Mouse (Mus musculus) midbrain, postnatal 0 days (tissue): ENCODE measurements around the gene Alad. TPM values are rescaled to one million over a fixed set of nuclear protein-coding genes. Genes with fewer than 3 reads are reported as not detected.

Experiments
- ATAC-seq: fragments of 200-750 bp; cut with Nextera tagmentation; 2 replicates; pipeline ENCODE4 v1.8.0; 2017; ENCODE audit warnings: moderate number of reproducible peaks, mild to moderate bottlenecking, moderate TSS enrichment, moderate library complexity; ENCODE audit not compliant: low FRiP score
- DNase-seq: peaks from one replicate; pipeline ENCODE4 v3.0.0-alpha.2; 2015; ENCODE audit warnings: low spot score
- H3K27ac ChIP-seq: fragments of 300-500 bp; sonication (generic); 2 replicates; pipeline ENCODE4 v1.5.1; 2014; ENCODE audit warnings: low read depth, mild to moderate bottlenecking, low read length, mixed read lengths
- H3K27me3 ChIP-seq: fragments of 300-500 bp; sonication (generic); 2 replicates; pipeline ENCODE4 v1.6.1; 2014; ENCODE audit warnings: low read length, control low read depth, mixed read lengths; ENCODE audit not compliant: insufficient read depth
- H3K36me3 ChIP-seq: fragments of 300-500 bp; sonication (generic); 2 replicates; pipeline ENCODE4 v1.6.1; 2014; ENCODE audit warnings: low read length, control low read depth, mixed read lengths; ENCODE audit not compliant: insufficient read depth
- H3K4me1 ChIP-seq: fragments of 300-500 bp; sonication (generic); 2 replicates; pipeline ENCODE4 v1.6.1; 2014; ENCODE audit warnings: mild to moderate bottlenecking, control low read depth, antibody characterized with exemption, low read length, mixed read lengths; ENCODE audit not compliant: insufficient read depth
- H3K4me2 ChIP-seq: fragments of 300-500 bp; sonication (generic); 2 replicates; pipeline ENCODE4 v1.6.1; 2014; ENCODE audit warnings: low read depth, mild to moderate bottlenecking, low read length, mixed read lengths; ENCODE audit not compliant: poor library complexity, severe bottlenecking
- H3K4me3 ChIP-seq: fragments of 300-500 bp; sonication (generic); 2 replicates; pipeline ENCODE4 v1.5.1; 2014; ENCODE audit warnings: low read depth, mild to moderate bottlenecking, low read length, moderate library complexity
- H3K9ac ChIP-seq: fragments of 300-500 bp; sonication (generic); replicated peaks from 2 replicates; pipeline ENCODE4 v1.6.1; 2014; ENCODE audit warnings: mild to moderate bottlenecking, low read length, moderate library complexity, mixed read lengths; ENCODE audit not compliant: poor library complexity, severe bottlenecking
- H3K9me3 ChIP-seq: fragments of 300-500 bp; sonication (generic); 2 replicates; pipeline ENCODE4 v1.6.1; 2016; ENCODE audit warnings: low read length, control low read depth
- CTCF ChIP-seq: IDR thresholded peaks from 2 replicates; pipeline ENCODE4 v1.5.1; 2016; ENCODE audit warnings: antibody characterized with exemption, mild to moderate bottlenecking
- WGBS: fragments of 180-500 bp; shearing (Covaris S2); extraction: QIAGEN DNeasy Blood & Tissue Kit; methylation state at CpG from one replicate; pipeline ENCODE4 v1.1.7; 2014; 5-methylcytosine and 5-hydroxymethylcytosine counted together
- polyA plus RNA-seq: library from polyadenylated mRNA; unstranded; fragments of >200 nt; fragmentation: Nextera tagmentation; extraction: Ambion mirVana; gene quantifications from 2 replicates; pipeline ENCODE4 v1.2.1, GENCODE M21; 2015
- total RNA-seq: library from RNA; depleted of rRNA; stranded (reverse); fragments of >200 nt; gene quantifications from 2 replicates; pipeline ENCODE4 v1.2.3, GENCODE M21; 2014

The Alad gene
- total and polyA plus RNA-seq, 2 experiments from 2014 or later = 49.3 to 74.6 TPM

- WGBS = 96% methylated on average over 1 of the region's 1 CpGs
- Histone ChIP-seq H3K27ac (no peak overlapping the region), H3K36me3 (peaks cover 15% of the 10 kb centered on the region), H3K4me3 (no peak overlapping the region), H3K4me1 (peaks cover 11% of the 10 kb centered on the region), H3K9ac (no peak overlapping the region), H3K9me3 (no peaks in the 10 kb centered on the region), H3K4me2 (no peak overlapping the region), H3K27me3 (no peaks in the 10 kb centered on the region)
- no peak for DNase-seq
- no peak for ATAC-seq
- TF ChIP-seq CTCF = no peak
Observed at GRCm38 (mm10) chr4:62516579-62516978, 3.1 kb downstream of the Alad start.

GRCm38 (mm10) chr4:62516079-62516478, 3.6 kb downstream of the Alad start:
- DNase-seq (no peak), ATAC-seq (no peak)
- Histone ChIP-seq H3K9ac (no peak overlapping the region), H3K4me2 (no peak overlapping the region), H3K9me3 (no peaks in the 10 kb centered on the region), H3K4me3 (no peak overlapping the region), H3K27ac (no peak overlapping the region), H3K36me3 (peaks cover 20% of the 10 kb centered on the region), H3K27me3 (no peaks in the 10 kb centered on the region), H3K4me1 (peaks cover 11% of the 10 kb centered on the region)
- TF ChIP-seq CTCF = no peak; the same call in 1 of the 2 replicates
- 38% methylated on average over 2 of the region's 2 CpGs for whole genome bisulfite sequencing

GRCm38 (mm10) chr4:62515490-62515889, 4.2 kb downstream of the Alad start:
- Histone ChIP-seq H3K4me1 (peaks cover 11% of the 10 kb centered on the region), H3K4me2 (no peak overlapping the region), H3K36me3 (peaks cover 25% of the 10 kb centered on the region), H3K27ac (no peak overlapping the region), H3K4me3 (no peak overlapping the region), H3K9me3 (no peaks in the 10 kb centered on the region), H3K27me3 (no peaks in the 10 kb centered on the region), H3K9ac (no peak overlapping the region)
- 80% methylated on average over 3 of the region's 3 CpGs for WGBS
- ATAC-seq (no peak), DNase-seq (no peak)
- TF ChIP-seq CTCF = no peak

GRCm38 (mm10) chr4:62514995-62515394, 4.7 kb downstream of the Alad start:
- H3K27ac ChIP-seq = no peak overlapping the region
- no peaks in the 10 kb centered on the region for H3K9me3 ChIP-seq
- 79% methylated on average over 7 of the region's 7 CpGs for WGBS
- DNase-seq = no peak
- no peak for TF ChIP-seq CTCF
- H3K4me3 ChIP-seq = no peak overlapping the region
- peaks cover 11% of the 10 kb centered on the region for H3K4me1 ChIP-seq
- ATAC-seq = no peak
- no peaks in the 10 kb centered on the region for H3K27me3 ChIP-seq
- H3K36me3 ChIP-seq = peaks cover 30% of the 10 kb centered on the region
- H3K4me2 ChIP-seq = no peak overlapping the region
- H3K9ac ChIP-seq = no peak overlapping the region

- ATAC-seq = no peak
- no peak overlapping the region for H3K4me2 ChIP-seq
- no peak overlapping the region for H3K9ac ChIP-seq
- H3K27me3 ChIP-seq = no peaks in the 10 kb centered on the region
- H3K4me1 ChIP-seq = peaks cover 11% of the 10 kb centered on the region
- H3K9me3 ChIP-seq = no peaks in the 10 kb centered on the region
- H3K27ac ChIP-seq = no peak overlapping the region
- 45% methylated on average over 11 of the region's 11 CpGs for WGBS
- peaks cover 38% of the 10 kb centered on the region for H3K36me3 ChIP-seq
- DNase-seq = no peak
- no peak for TF ChIP-seq CTCF
- H3K4me3 ChIP-seq = no peak overlapping the region
Observed at GRCm38 (mm10) chr4:62513998-62514506, 5.7 kb downstream of the Alad start.

- no peaks in the 10 kb centered on the region for H3K27me3 ChIP-seq
- H3K4me2 ChIP-seq = no peak overlapping the region
- H3K4me3 ChIP-seq = no peak overlapping the region
- 85% methylated on average over 11 of the region's 11 CpGs for WGBS
- peaks cover 46% of the 10 kb centered on the region for H3K36me3 ChIP-seq
- TF ChIP-seq CTCF = no peak
- DNase-seq (no peak), ATAC-seq (no peak)
- no peak overlapping the region for H3K27ac ChIP-seq
- no peak overlapping the region for H3K9ac ChIP-seq
- H3K9me3 ChIP-seq = no peaks in the 10 kb centered on the region
- no peaks in the 10 kb centered on the region for H3K4me1 ChIP-seq
Observed at GRCm38 (mm10) chr4:62509946-62510345, 9.8 kb downstream of the Alad start.
